Mouse (Mus musculus) inflammation-experienced regulatory T-cells (primary cell): ENCODE data around the gene Gm20736. TPM values are rescaled to one million over a fixed set of nuclear protein-coding genes. Genes with fewer than 3 reads are reported as not detected.

Source experiments
- polyA plus RNA-seq, 2 experiments: library from polyadenylated mRNA; unstranded; fragments of 100-300 nt; shearing (Covaris generic); gene quantifications; one replicate each; pipeline ENCODE4 v1.2.1; 2017

Gene Gm20736
- polyA plus RNA-seq, result not detected

GRCm38 (mm10) chrY:65377390-65377789, at the start of gene Gm20736:
Gene Gm20736 (plus strand): TSS chrY:65377690.

Other genes starting within 250 kb of the Gm20736 start
- gene Gm20924, start 170.2 kb upstream of the Gm20736 start, polyA plus RNA-seq, result not detected